Mouse (Mus musculus) testis, adult 2 months (tissue): ENCODE measurements around the gene Fbxl14. TPM values are rescaled to one million over a fixed set of nuclear protein-coding genes. Genes with fewer than 3 reads are reported as not detected.

ENCODE experiments used
- H3K27ac ChIP-seq: fragments of 200-500 bp; 2 replicates; pipeline ENCODE4 v1.5.1; 2012; ENCODE audit warnings: low read depth, low read length; ENCODE audit not compliant: control insufficient read depth, insufficient read depth
- H3K27me3 ChIP-seq: fragments of 200-500 bp; 2 replicates; pipeline ENCODE4 v1.6.1; 2012; ENCODE audit warnings: mild to moderate bottlenecking, low read length, moderate library complexity; ENCODE audit not compliant: control insufficient read depth, insufficient read depth
- H3K36me3 ChIP-seq: fragments of 200-500 bp; 2 replicates; pipeline ENCODE4 v1.6.1; 2012; ENCODE audit warnings: mild to moderate bottlenecking, low read length; ENCODE audit not compliant: control insufficient read depth, insufficient read depth
- H3K4me1 ChIP-seq: fragments of 200-500 bp; 2 replicates; pipeline ENCODE4 v1.6.1; 2012; ENCODE audit warnings: low read length; ENCODE audit not compliant: control insufficient read depth, insufficient read depth
- H3K4me3 ChIP-seq: fragments of 200-500 bp; 2 replicates; pipeline ENCODE4 v1.5.1; 2012; ENCODE audit warnings: low read depth, mild to moderate bottlenecking, low read length, moderate library complexity, mixed read lengths; ENCODE audit not compliant: control insufficient read depth
- CTCF ChIP-seq: fragments of 200-500 bp; IDR thresholded peaks from 2 replicates; pipeline ENCODE4 v1.5.1; 2012; ENCODE audit warnings: low read depth, mild to moderate bottlenecking, inconsistent platforms, low read length, moderate library complexity; ENCODE audit not compliant: control insufficient read depth, insufficient read depth, insufficient replicate concordance
- POLR2A ChIP-seq: fragments of 200-500 bp; IDR thresholded peaks from 2 replicates; pipeline ENCODE4 v1.6.1; 2012; ENCODE audit warnings: low read depth, mild to moderate bottlenecking, inconsistent platforms, low read length, moderate library complexity; ENCODE audit not compliant: control insufficient read depth
- polyA plus RNA-seq: library from polyadenylated mRNA; depleted of rRNA; stranded (reverse); fragments of >200 nt; gene quantifications from 2 replicates; pipeline ENCODE4 v1.2.3, GENCODE M21; 2012

Fbxl14 gene
- polyA plus RNA-seq, 1 experiment: 21.6 TPM

DNA sequence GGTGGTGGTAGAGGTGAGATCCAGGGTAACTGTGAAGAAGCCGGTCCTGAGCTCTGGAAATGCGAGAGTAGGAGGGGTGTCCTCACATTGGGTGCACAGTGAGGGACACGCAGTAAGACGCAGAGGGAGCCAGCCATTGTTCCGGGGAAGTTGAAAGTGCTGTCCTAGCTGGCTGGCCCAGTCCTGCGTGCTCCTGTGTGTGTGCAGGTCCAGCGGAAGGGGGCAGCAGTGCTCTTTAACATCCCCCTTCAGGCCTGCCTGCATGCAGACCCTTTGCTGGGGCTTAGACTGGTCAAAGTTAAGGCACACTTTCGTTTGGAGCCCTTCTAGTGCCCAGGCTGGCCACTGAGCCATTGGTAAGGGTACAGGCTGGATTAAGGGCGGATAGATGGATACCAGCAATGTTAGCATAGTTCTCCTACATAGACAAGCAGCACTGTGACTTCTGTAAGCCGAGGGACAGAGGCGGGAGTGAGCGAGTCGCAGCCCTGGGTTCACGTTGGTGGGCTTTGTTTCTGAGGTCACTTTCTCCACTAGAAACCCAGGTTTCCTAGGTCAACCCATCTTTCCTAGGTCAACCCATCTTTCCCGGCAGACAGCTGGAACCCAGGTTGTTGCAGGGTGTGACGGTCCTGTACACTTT lies 3.6 kb downstream of the Fbxl14 start:
- TF ChIP-seq POLR2A (no peak), CTCF (peak; percentile 35; the same call in 1 of the 2 replicates)
- Histone ChIP-seq H3K4me3 (no peak overlapping the region), H3K27ac (no peak overlapping the region), H3K27me3 (no peaks in the 10 kb centered on the region), H3K4me1 (peaks cover 17% of the 10 kb centered on the region), H3K36me3 (no peaks in the 10 kb centered on the region)

DNA sequence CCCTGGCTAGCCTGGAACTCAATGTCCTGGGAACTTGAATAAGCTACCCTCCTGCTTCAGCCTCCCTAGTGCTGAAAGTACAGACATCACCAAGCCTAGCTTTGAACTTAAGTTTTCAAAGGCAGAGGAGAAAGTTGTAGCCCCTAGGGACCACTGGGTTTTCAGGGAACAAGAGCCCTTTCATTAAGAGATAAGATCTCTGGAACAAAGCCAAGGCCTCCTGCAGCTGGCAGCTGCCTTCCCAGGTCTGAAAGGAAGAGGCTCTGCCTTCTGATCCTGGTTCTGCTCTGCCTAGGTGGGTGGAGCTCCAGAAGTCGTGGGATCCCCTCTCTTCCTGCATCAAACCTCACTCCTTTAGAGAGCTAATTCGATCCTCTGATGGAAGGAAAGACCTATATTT lies 6.0 kb downstream of the Fbxl14 start:
- no peak for TF ChIP-seq CTCF
- no peak for TF ChIP-seq POLR2A
- Histone ChIP-seq H3K27ac (no peak overlapping the region), H3K4me3 (no peak overlapping the region), H3K4me1 (peaks cover 10% of the 10 kb centered on the region), H3K36me3 (no peaks in the 10 kb centered on the region), H3K27me3 (no peaks in the 10 kb centered on the region)

DNA sequence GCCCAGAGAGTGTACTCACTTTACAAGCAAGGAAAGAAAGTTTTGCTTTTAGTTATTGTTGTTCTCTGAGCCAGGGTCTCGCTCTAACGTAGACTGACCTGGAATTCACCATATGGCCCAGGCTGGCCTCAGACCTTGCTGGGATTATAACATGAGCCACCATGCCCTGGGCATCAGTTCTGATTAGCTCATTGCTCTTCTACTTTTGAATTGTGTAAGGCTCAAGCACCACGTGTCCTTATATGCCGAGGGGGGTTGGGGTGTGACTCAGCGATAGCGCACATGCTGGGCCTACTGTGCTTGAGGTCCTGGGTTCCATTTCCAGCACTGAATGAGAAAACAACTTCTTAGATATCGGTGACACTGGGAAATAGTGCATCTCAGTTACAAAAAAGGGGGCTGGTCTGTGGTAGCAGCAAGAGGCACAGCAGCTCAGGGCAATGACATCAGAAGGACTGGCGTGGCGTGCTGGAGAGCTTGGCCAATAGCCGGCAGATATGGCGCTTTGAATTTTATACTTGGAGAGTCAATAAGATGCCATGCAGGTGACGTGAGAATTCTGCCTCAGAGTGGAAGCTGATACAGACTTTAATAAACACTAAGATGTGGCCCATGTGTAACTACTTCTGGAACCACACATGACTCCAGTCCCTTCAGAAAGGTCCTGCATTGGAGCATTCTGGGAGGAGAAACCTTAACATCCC lies 7.1 kb downstream of the Fbxl14 start:
- H3K4me3 ChIP-seq: no peak overlapping the region
- no peaks in the 10 kb centered on the region for H3K27me3 ChIP-seq
- H3K27ac ChIP-seq: no peak overlapping the region
- H3K36me3 ChIP-seq: no peaks in the 10 kb centered on the region
- peaks cover 2% of the 10 kb centered on the region for H3K4me1 ChIP-seq
- TF ChIP-seq POLR2A (no peak), CTCF (no peak)

DNA sequence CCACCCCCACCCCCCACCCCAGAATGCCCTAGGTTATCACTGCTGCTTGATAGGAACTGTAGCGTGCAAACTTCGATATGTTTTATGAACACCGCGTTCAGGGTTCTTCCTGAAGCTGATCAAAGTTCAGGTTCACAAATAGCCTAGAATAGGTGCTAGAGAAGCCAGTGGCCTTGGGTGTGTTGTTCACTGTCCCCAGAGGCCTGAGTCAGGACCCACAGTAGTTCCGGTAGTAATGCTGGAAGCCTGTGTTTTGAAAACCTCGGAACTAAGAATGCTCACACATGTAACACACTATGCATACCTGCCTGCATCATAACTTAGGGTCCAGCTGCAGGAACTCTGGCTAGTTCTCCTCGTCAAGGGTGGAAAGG lies 7.6 kb downstream of the Fbxl14 start:
- Histone ChIP-seq H3K27ac (no peak overlapping the region), H3K36me3 (no peaks in the 10 kb centered on the region), H3K4me1 (peaks cover under 1% of the 10 kb centered on the region), H3K27me3 (no peaks in the 10 kb centered on the region), H3K4me3 (no peak overlapping the region)
- TF ChIP-seq CTCF (no peak), POLR2A (no peak)

DNA sequence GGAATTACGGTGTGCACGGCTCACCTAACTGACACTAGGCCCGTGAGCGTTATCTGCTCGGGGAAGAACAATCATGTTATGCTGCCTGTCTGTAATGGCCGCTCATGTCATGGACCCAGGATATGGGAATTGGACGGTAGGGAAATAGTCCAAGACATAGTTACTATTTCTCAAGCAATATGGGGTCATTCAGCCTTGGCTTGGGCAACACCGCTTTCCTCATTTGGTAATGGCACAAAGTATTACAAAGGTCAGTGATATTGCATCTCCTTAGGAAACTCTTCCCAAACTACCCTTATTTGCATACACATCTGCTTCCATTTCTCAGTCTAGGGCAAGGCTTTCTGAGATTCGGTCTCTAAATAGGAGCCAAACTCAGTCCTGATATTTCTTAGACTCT lies 8.2 kb downstream of the Fbxl14 start:
- Histone ChIP-seq H3K36me3 (no peaks in the 10 kb centered on the region), H3K4me3 (no peak overlapping the region), H3K27ac (no peak overlapping the region), H3K27me3 (no peaks in the 10 kb centered on the region), H3K4me1 (no peaks in the 10 kb centered on the region; the same call in 1 of the 2 replicates)
- TF ChIP-seq POLR2A (no peak), CTCF (no peak)

DNA sequence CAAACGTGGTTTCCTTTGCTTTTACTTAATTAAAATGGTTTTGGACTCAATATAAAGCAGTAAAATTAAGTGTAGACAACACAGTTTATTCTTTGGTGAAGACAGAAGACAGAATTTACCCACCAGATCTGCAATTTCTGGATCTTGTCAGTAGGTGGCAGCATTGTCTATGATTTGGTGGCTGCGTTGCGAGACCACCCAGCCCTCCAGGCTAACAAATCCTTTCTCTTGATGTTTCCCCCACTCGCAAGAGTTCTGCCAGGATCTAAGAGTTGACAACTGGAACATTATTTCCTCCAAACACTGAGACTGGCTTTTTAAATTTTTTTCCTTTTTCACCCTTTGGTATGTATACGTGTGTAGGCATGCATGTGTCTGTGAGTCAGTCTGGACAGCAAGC lies 10.3 kb downstream of the Fbxl14 start:
- Histone ChIP-seq H3K27ac (no peak overlapping the region), H3K27me3 (no peaks in the 10 kb centered on the region), H3K4me1 (no peaks in the 10 kb centered on the region; the same call in 1 of the 2 replicates), H3K36me3 (no peaks in the 10 kb centered on the region), H3K4me3 (no peak overlapping the region)
- TF ChIP-seq POLR2A (no peak), CTCF (peak; percentile 59; the same call in 1 of the 2 replicates)

DNA sequence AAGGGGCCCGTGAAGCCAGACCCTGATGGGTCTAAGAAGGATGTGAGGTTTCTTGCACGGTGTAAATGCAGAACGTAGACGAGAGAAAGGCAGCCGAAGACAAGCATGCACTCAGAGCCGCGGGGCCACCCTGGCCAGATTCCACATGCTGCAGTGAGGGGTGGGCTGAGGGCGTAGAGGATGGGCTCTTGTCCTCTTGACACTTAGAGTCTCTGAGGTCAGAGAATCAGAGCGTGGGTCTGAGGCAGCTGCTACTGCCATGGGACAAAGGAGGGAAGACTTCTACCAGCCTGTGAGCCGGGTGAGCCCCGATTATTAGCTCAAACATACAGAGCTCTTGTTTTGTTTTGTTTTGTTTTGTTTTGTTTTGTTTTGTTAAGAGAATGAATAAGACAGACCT lies 11.1 kb downstream of the Fbxl14 start:
- no peak for TF ChIP-seq POLR2A
- TF ChIP-seq CTCF: no peak
- no peaks in the 10 kb centered on the region; the same call in 1 of the 2 replicates for H3K4me1 ChIP-seq
- no peaks in the 10 kb centered on the region for H3K27me3 ChIP-seq
- H3K27ac ChIP-seq: no peak overlapping the region
- no peak overlapping the region for H3K4me3 ChIP-seq
- H3K36me3 ChIP-seq: no peaks in the 10 kb centered on the region
